Mouse (Mus musculus) liver, adult 2 months (tissue): ENCODE data around the gene Cript. TPM values are rescaled to one million over a fixed set of nuclear protein-coding genes. Genes with fewer than 3 reads are reported as not detected.
"Not testable (repeated sequence)": the region's sequence is repeated elsewhere in the genome, so short reads cannot be mapped to it uniquely, and the experiment has no call there.

Source experiments
- DNase-seq: peaks from one replicate; pipeline ENCODE4 v3.0.0-alpha.2; 2011; ENCODE audit warnings: low read depth, low spot score; ENCODE audit errors: extremely low read depth
- H3K27ac ChIP-seq: fragments of 200-500 bp; replicated peaks from 2 replicates; pipeline ENCODE4 v1.5.1; 2012; ENCODE audit warnings: low read depth, mild to moderate bottlenecking, control low read depth, inconsistent platforms, low read length; ENCODE audit not compliant: insufficient read depth
- H3K27me3 ChIP-seq: fragments of 200-500 bp; 2 replicates; pipeline ENCODE4 v1.6.1; 2012; ENCODE audit warnings: mild to moderate bottlenecking, moderate library complexity, low read length, inconsistent platforms; ENCODE audit not compliant: control insufficient read depth, insufficient read depth
- H3K36me3 ChIP-seq: fragments of 200-500 bp; 2 replicates; pipeline ENCODE4 v1.6.1; 2012; ENCODE audit warnings: low read length, inconsistent platforms; ENCODE audit not compliant: control insufficient read depth, insufficient read depth
- H3K4me1 ChIP-seq: fragments of 200-500 bp; 2 replicates; pipeline ENCODE4 v1.6.1; 2011; ENCODE audit warnings: low read length; ENCODE audit not compliant: control insufficient read depth, insufficient read depth
- H3K4me3 ChIP-seq: fragments of 200-500 bp; 2 replicates; pipeline ENCODE4 v1.5.1; 2011; ENCODE audit warnings: low read depth, mild to moderate bottlenecking, control low read depth, low read length, moderate library complexity; ENCODE audit not compliant: insufficient read depth
- H3K79me2 ChIP-seq: fragments of 200-500 bp; 2 replicates; pipeline ENCODE4 v1.6.1; 2012; ENCODE audit warnings: inconsistent platforms, mild to moderate bottlenecking, low read length, moderate library complexity; ENCODE audit not compliant: control insufficient read depth, insufficient read depth
- H3K9ac ChIP-seq: fragments of 200-500 bp; 2 replicates; pipeline ENCODE4 v1.6.1; 2012; ENCODE audit warnings: low read depth, mild to moderate bottlenecking, control low read depth, inconsistent platforms, low read length
- CTCF ChIP-seq: fragments of 200-500 bp; IDR thresholded peaks from 2 replicates; pipeline ENCODE4 v1.5.1; 2011; ENCODE audit warnings: low read depth, low read length, control low read depth
- POLR2A ChIP-seq: fragments of 200-500 bp; IDR thresholded peaks from 2 replicates; pipeline ENCODE4 v1.6.1; 2011; ENCODE audit warnings: low read length, control low read depth; ENCODE audit not compliant: insufficient read depth; ENCODE audit errors: extremely low read depth
- WGBS: fragments of 180-500 bp; shearing (Covaris S2); methylation state at CpG from one replicate; pipeline ENCODE4 v1.1.7; 2018; 5-methylcytosine and 5-hydroxymethylcytosine counted together
- polyA plus RNA-seq: library from polyadenylated mRNA; depleted of rRNA; stranded (reverse); fragments of >200 nt; gene quantifications from 2 replicates; pipeline ENCODE4 v1.2.3, GENCODE M21; 2012; rRNA removed
- total RNA-seq: library from RNA; depleted of rRNA; stranded (reverse); fragments of >200 nt; gene quantifications from 2 replicates; pipeline ENCODE4 v1.2.3, GENCODE M21; 2014; rRNA removed

Gene Cript
- total and polyA plus RNA-seq, 2 experiments, result 7.4 to 26.9 TPM

DNA sequence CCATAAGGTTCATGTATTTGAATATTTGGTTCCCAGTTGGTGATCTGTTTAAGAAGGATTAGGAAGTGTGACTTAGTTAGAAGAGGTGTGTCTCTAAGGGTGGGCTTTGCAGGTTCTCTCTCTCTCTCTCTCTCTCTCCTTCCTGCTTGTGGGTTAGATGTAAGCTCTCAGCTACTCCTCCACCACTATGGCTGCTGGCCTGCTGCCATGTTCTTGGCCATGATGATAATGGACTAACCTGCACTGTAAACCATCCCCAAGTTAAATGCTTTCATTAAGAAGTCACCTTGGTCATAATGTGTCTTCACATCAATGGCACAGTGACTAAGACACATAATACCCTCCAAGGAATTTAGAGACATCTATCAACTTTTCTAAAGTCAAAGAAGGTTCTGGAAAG, 48.1 kb downstream of the Cript start:
- H3K79me2 ChIP-seq, result no peaks in the 10 kb centered on the region

GRCm38 (mm10) chr17:87078217-87078616, 52.9 kb downstream of the Cript start:
- not testable (repeated sequence) for H3K4me3 ChIP-seq, H3K27me3 ChIP-seq, H3K4me1 ChIP-seq, H3K27ac ChIP-seq, H3K36me3 ChIP-seq, H3K9ac ChIP-seq, DNase-seq, H3K79me2 ChIP-seq
- 95% methylated on average over 17 of the region's 17 CpGs for WGBS

More for the DNA sequence above, 48.1 kb downstream of the Cript start:
- Histone ChIP-seq H3K4me1 (no peaks in the 10 kb centered on the region), H3K36me3 (no peaks in the 10 kb centered on the region), H3K27me3 (no peaks in the 10 kb centered on the region), H3K9ac (no peak overlapping the region), H3K27ac (no peak overlapping the region), H3K4me3 (no peak overlapping the region)
- TF ChIP-seq CTCF (no peak), POLR2A (no peak)
- no peak for DNase-seq

GRCm38 (mm10) chr17:87080724-87081123, 55.4 kb downstream of the Cript start:
- no peaks in the 10 kb centered on the region for H3K27me3 ChIP-seq
- H3K79me2 ChIP-seq, result no peaks in the 10 kb centered on the region
- H3K4me1 ChIP-seq, result no peaks in the 10 kb centered on the region
- H3K9ac ChIP-seq, result no peak overlapping the region
- no peak for DNase-seq
- no peak overlapping the region for H3K27ac ChIP-seq
- TF ChIP-seq POLR2A (no peak), CTCF (no peak)
- no peak overlapping the region for H3K4me3 ChIP-seq
- WGBS, result 91% methylated on average over 7 of the region's 7 CpGs
- no peaks in the 10 kb centered on the region for H3K36me3 ChIP-seq

GRCm38 (mm10) chr17:87082547-87082946, 57.2 kb downstream of the Cript start:
- no peak overlapping the region for H3K9ac ChIP-seq
- no peak overlapping the region for H3K27ac ChIP-seq
- H3K4me1 ChIP-seq, result no peaks in the 10 kb centered on the region
- no peak overlapping the region for H3K4me3 ChIP-seq
- 88% methylated on average over 4 of the region's 4 CpGs for WGBS
- no peaks in the 10 kb centered on the region for H3K36me3 ChIP-seq
- TF ChIP-seq CTCF, result no peak
- no peak for TF ChIP-seq POLR2A
- DNase-seq, result no peak
- no peaks in the 10 kb centered on the region for H3K27me3 ChIP-seq
- no peaks in the 10 kb centered on the region for H3K79me2 ChIP-seq

DNA sequence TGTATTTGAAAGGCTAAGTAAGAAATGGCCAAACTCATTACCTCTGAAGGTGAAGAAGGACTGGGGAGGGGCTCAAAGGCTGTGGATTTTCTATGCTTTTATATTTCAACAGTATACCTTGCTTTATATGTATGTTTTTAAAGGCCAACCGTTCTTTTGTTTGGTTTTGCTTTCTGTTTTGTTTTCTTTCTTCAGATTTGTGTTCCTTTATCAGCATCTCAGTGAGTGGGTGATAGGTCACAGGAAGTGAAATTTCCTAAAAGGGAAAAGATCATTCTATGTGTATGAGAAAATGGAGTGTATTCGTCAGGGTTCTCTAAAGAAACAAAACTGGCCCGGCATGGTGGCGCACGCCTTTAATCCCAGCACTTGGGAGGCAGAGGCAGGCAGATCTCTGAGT, 58.3 kb downstream of the Cript start:
- TF ChIP-seq CTCF (no peak), POLR2A (no peak)
- Histone ChIP-seq H3K27me3 (no peaks in the 10 kb centered on the region), H3K4me3 (no peak overlapping the region), H3K79me2 (no peaks in the 10 kb centered on the region), H3K36me3 (no peaks in the 10 kb centered on the region), H3K4me1 (no peaks in the 10 kb centered on the region), H3K9ac (no peak overlapping the region), H3K27ac (no peak overlapping the region)
- 69% methylated on average over 5 of the region's 5 CpGs for WGBS
- no peak for DNase-seq

Other genes with a start within 250 kb of the Cript start
- gene Tmem247, start 108.2 kb upstream of the Cript start, total RNA-seq, result not detected in 2 replicates
- gene Tmem247, start 108.2 kb upstream of the Cript start, polyA plus RNA-seq, result not detected in 2 replicates
- not detected in 2 replicates for gene Atp6v1e2, start 77.7 kb upstream of the Cript start, total RNA-seq
- gene Atp6v1e2, start 77.7 kb upstream of the Cript start, polyA plus RNA-seq, result not detected in 2 replicates
- gene Rhoq, start 62.5 kb upstream of the Cript start, total RNA-seq, result 5.2 and 5.7 TPM in 2 replicates
- 3.2 and 4.1 TPM in 2 replicates for gene Rhoq, start 62.5 kb upstream of the Cript start, polyA plus RNA-seq
- 9.1 and 10.9 TPM in 2 replicates for gene Pigf, start 144 bp upstream of the Cript start, total RNA-seq
- 2.5 and 3.2 TPM in 2 replicates for gene Pigf, start 144 bp upstream of the Cript start, polyA plus RNA-seq
- gene Socs5, start 82.1 kb downstream of the Cript start, total RNA-seq, result 4.8 and 5.2 TPM in 2 replicates
- gene Socs5, start 82.1 kb downstream of the Cript start, polyA plus RNA-seq, result 2.4 and 2.9 TPM in 2 replicates
- 223 and 231 TPM in 2 replicates for gene Mcfd2, start 240.4 kb downstream of the Cript start, total RNA-seq
- gene Mcfd2, start 240.4 kb downstream of the Cript start, polyA plus RNA-seq, result 263 and 314 TPM in 2 replicates